Mouse (Mus musculus): ENCODE data around the gene Dgkz. TPM values are rescaled to one million over a fixed set of nuclear protein-coding genes. Genes with fewer than 3 reads are reported as not detected.

The Dgkz gene
- 2.0 TPM for polyA plus RNA-seq (2014; fragmentation: Illumina TruSeq; extraction: RNeasy Lipid Tissue Mini Kit (QIAGEN cat#74804); ENCODE audit: low read depth, low replicate concordance)

DNA sequence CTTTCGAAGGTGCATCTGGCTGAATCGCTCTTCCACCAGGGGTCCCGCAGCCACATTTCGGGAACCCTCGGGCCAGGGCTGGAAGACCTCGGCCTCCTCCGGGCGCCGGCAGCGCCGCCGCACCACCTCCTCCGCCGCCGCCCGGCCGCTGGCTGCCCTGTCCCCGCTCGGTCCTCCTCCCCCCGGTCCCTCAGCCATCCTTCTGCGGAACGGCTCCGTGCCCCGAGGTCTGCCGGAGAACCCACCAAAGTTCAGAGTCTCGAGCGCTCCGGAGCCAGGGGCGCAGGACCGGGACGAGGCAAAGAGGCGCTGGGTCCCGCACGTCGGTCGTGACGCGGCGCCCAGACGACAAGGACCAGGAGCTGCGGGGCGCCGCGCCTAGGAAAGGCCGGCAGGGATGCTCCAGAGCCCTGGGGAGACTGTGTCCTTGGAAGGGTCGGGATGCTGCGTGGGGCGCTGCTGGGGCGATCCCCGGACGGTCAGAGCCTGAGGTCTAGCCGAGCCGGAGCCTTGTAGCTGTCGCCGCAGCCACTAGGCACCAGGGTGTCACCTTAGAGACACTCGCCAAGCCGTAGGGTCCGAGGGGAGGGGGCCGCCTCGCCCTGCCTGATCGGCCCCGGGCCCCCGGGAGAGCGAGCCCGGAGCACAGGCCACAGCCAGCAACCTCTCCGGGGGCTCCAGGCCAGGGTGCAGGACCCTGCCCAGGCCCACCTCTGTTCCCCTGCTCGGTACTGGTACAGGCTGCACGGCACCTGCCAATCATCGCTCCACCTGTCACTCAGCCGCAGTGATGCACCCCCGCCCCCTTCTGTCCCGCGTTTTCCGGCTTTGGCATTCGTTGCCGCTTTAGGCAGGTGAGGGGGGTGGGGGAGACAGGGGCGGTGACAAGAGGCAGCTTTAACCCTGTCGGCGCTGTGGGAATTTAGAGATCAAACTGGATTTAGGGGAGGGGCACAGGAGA lies at the start of gene Dgkz:
TSS of gene Dgkz (minus strand) at position 284 of the 961 bp plus-strand sequence.

DNA sequence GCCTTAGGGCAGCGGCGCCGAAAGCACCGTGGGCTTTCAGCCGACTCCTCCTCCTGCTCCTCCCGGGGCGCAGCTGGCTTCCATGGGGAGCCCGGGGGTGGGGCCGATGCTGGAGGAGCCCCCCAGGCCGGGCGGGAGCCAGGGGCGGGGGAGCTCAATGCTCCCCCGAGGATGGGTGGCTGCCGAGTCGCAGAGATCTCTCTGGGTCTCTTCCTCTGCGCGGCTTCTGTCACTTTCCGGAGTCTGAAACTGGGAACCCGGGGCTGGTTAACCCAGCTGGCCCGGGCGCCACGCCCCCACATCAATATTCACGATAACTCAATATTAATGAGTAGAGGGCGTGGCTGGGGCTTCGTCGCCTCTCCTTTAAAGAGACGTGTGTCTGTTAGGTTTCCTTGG lies 48.6 kb upstream of the Dgkz start, which contains the start of gene Creb3l1:
TSS of gene Creb3l1 (minus strand) at position 229 of the 399 bp plus-strand sequence.

DNA sequence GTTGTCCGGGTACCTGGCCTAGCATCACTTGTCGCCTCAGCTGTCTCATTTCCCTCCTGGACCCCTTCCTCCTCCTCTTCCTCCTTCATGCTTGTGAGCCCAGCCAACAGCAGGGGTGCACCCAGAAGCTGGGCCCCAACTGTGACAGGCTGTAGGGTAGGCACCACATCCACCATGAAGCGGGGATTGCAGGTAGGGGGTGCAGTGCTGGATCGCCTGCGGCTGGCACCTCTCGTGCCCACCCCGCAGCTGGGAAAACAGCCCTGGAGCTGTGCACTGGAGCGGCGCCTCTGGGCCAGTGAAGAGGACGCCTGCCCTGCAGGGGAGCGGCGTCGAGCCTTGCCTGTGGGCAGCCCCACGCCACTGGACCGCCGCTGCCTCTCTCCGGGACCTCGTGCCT lies 30.2 kb downstream of the Dgkz start, which contains the start of gene Gm9821:
TSS of gene Gm9821 (plus strand) at position 221 of the 400 bp plus-strand sequence.

DNA sequence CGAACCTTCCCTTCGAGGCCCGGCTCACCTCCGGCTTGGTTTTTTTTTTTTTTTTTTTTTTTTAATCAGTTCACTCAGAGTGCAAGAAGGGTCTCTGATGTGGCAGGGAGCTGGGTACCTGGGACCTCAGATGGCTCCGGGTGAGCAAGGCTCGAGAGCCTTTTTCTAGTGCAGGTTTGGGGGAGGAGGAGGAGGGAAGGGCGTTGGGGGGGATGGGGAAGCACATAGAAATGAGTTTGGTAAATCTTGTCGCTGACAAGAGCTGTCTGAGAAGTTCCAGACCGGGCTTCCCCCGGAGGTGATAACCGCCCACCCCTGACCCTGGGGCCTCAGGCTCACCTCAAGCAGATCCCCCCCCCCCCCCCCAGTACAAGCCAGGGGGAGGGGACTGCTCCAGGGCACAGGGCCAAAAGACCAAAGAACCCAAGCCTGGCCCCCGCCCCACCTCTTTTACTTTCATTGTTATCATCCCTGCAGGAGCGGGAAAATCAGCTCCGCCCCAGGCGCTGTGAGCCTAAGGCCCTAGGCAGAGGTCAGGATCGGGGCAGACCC lies 43.4 kb downstream of the Dgkz start, which contains the start of gene Mdk:
TSS of gene Mdk (minus strand) at position 138 of the 552 bp plus-strand sequence.

DNA sequence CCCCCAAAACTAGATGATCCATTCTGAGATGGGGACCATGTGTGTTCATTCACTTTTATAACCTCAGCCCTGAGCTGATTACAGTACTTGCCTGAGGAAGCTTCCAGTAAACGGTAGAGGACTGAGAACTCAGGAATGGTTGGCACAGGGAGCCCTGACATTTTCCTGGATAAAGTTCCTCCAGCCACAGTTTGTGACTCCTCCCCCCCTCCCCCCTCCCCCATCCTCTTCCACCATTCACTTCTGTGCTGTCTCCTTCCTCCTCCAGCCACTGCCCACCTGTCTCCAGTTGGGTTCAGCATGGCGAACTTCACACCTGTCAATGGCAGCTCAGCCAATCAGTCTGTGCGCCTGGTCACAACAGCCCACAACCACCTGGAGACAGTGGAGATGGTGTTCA lies 48.7 kb downstream of the Dgkz start, which contains the start of gene Chrm4:
TSS of gene Chrm4 (plus strand) at position 301 of the 400 bp plus-strand sequence.

Other genes starting within 250 kb of the Dgkz start
- gene Ambra1, start 245.7 kb downstream of the Dgkz start, polyA plus RNA-seq (2014; fragmentation: Illumina TruSeq; extraction: RNeasy Lipid Tissue Mini Kit (QIAGEN cat#74804); ENCODE audit: low read depth, low replicate concordance) = 5.8 TPM
- not detected for gene Chrm4, start 48.6 kb downstream of the Dgkz start, polyA plus RNA-seq (2014; fragmentation: Illumina TruSeq; extraction: RNeasy Lipid Tissue Mini Kit (QIAGEN cat#74804); ENCODE audit: low read depth, low replicate concordance)
- gene Mdk, start 43.6 kb downstream of the Dgkz start, polyA plus RNA-seq (2014; fragmentation: Illumina TruSeq; extraction: RNeasy Lipid Tissue Mini Kit (QIAGEN cat#74804); ENCODE audit: low read depth, low replicate concordance) = not detected
- gene Gm9821, start 30.2 kb downstream of the Dgkz start, polyA plus RNA-seq (2014; fragmentation: Illumina TruSeq; extraction: RNeasy Lipid Tissue Mini Kit (QIAGEN cat#74804); ENCODE audit: low read depth, low replicate concordance) = not detected
- 4.0 TPM for gene Creb3l1, start 48.6 kb upstream of the Dgkz start, polyA plus RNA-seq (2014; fragmentation: Illumina TruSeq; extraction: RNeasy Lipid Tissue Mini Kit (QIAGEN cat#74804); ENCODE audit: low read depth, low replicate concordance)
- gene Phf21a, start 117.3 kb upstream of the Dgkz start, polyA plus RNA-seq (2014; fragmentation: Illumina TruSeq; extraction: RNeasy Lipid Tissue Mini Kit (QIAGEN cat#74804); ENCODE audit: low read depth, low replicate concordance) = 59.7 TPM